Mouse (Mus musculus): ENCODE measurements around the gene Nkapl.
"Not testable (repeated sequence)": the region's sequence is repeated elsewhere in the genome, so short reads cannot be mapped to it uniquely, and the experiment has no call there.

DNA sequence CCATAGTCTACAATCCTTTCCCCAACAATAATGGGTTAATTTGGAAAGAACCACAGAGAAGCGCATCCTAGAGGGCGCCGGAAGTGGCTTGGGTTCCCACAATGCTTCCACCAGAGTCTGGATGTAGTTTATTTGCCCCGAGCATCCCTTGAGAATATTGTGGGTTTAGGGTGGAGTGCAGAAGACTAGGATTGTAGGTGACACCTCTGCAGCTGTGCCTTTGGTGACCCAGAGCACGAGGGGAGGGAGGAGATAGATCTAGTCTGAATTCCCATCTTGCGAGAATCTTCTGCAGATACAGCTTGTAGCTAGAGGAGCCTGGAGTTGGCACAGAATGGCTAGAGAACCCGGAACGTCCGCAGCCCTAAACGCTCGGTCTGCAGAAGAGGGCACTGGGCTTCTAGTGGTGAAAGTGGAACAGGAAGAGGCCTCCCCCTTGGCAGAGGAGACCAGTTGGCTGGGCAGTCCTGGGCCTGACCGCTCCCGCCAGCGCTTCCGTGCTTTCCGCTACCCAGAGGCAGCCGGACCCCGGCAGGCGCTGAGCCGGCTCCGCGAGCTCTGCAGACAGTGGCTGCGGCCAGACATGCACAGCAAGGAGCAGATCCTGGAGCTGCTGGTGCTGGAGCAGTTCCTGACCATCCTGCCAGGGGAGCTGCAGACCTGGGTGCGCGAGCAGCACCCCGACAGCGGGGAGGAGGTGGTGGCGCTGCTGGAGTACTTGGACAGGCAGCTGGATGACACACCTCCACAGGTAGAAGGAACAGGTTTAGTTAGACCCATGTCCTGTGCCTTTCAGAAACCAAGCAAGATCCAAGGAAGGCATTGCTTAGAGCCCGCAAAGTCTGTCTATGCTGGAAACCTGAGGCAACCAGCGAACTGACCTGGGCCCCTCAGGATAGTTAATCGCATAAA lies 10.7 kb upstream of the Nkapl start, which contains the start of the genes Zkscan4 and Gm10065:
- not testable (repeated sequence) for TF ChIP-seq TAL1, GATA1 (IDR thresholded peaks at IDR 0.05; ENCODE audit: low read length)

Data from erythroblast, embryonic 14.5 days (primary cell).